Mouse (Mus musculus) heart, postnatal 4 days (tissue): Measurements from ENCODE around the gene Ints14. TPM values are rescaled to one million over a fixed set of nuclear protein-coding genes. Genes with fewer than 3 reads are reported as not detected.
"Not testable (repeated sequence)": the region's sequence is repeated elsewhere in the genome, so short reads cannot be mapped to it uniquely, and the experiment has no call there.

Source experiments
- DNase-seq: peaks from one replicate; pipeline ENCODE4 v3.0.0; 2021
- microRNA-seq, 2 experiments: library from miRNA; unstranded; fragments of <30 nt; microRNA quantifications; one replicate each; pipeline ENCODE4 v1.2.0; 2021 to 2022
- total RNA-seq, 2 experiments: library from RNA; stranded (reverse); gene quantifications; 2 replicates each; pipeline ENCODE4 v1.2.3; 2021

Ints14 gene
- total RNA-seq, 2 experiments from 2014 or later = 28.0 to 28.2 TPM

DNA sequence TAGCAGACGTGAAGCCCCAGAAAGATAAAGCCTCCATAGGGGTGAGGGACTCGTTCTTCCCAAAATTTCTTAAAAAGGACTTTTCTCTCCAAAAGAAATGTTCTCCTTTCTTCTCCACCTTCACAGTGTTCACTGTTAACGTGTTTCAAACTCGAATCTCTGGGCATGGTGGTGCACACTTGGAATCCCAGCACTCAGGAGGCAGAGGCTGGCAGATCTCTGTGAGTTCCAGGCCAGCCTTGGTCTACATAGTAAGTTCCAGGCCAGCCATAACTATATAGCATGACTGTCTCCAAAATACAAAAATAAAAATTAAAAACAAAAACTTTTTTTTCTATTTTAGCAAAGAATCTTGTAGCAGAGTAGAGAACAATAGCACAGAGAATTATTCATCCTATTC lies 59.4 kb downstream of the Ints14 start:
- DNase-seq = no peak

DNA sequence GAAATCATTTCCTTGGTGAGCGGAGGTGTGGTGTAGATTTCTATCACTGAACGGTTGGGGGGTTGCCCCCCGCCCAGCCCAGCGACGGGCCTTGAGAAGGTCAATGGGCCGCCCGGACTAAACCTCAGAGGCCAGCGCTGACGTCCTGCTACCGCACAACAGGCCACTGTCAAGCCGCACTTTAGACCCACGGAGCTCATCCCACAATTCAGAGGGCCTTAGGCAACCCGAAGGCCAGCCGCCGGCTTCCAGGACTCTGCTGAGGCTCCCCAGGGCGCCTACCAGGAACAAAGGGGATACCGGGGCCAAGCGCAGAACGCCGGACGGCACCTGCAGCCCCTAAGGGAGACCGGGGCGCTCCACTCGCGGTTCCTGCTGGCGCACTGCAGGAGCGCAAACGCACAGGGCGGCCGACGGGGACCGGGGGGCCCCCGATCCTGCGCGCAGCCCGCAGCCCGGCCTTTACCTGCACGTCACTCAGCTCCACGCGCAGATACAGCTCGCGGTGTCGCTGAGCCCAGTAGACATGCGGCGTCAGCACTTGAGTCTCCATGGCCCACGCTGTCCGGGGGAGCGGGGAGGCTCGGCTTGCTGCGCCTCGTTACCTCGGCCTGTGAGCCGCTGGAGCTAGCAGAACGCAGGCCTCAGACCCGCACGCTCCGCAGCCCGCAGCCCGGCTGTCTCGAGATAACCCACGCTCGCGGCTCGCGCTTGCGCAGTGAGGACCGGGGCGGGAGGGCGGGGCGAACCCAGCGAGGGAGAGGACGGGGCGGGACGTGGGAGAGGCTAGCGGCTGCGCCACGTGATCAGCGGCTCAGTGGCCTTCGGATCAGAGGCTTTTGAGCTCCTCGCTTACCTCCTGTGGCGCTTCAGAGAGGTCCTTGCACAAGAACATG lies 60.5 kb downstream of the Ints14 start, which contains the start of gene Hacd3:
Hacd3 (minus strand) TSS at position 703 of the 896 bp plus-strand sequence.
- peak; percentile 89 for DNase-seq

DNA sequence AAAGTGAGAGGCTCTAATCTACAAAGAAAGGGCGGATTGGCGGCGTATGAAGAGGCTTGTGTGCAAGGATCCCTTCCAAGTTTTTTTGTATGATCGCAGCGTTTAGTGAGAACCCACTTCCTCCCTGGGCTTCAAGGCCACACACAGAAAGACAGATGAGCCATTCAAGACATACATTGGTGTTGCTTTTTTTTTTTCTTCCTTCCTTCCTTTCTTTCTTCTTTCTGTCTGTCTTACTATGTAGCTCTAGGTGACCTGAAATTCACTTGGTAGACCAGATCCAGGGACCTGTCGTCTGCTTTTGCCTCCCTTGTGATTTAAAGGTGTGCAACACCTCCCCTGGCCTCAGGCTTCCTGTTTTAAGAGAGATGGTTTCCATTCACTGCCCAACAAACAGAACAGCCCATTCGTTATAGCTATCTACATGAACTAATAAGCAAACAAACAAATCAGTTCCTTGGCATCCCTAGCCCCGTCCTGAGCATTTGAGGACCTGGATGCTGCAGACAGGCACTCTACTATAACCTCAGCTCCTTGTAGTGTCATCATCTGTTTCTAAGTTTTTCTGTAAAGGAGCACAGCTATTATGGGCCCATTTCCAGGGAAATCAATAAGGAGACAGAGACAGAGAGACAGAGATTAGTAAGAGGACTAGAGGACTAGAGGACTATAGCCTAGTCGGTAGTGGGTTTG lies 61.3 kb downstream of the Ints14 start:
- DNase-seq = no peak

DNA sequence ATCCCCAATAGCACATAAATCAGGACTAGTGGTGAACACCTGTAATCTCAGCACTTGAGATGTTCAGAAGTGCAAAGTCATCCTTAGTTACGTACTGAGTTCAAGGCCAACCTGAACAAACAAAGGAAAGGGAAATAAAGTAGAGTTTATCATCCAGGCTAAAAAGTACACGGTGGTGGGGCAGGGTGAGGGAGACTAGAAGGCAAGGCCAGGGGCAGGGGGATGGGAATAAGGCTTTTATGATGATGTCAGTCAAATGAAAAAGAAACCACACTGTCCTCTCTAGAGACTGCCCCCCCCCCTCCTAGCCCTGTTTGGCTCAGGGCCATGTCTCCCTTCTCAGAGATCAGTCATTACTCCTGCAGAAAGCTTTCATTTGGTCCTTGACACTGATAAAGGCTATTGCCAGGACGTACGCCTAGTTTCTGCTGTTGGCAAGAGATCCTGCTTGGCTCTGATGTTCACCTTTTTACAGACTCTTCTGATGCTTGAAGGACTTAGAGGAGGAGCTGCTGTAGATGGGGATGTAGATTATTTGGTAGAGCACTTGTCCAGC lies 62.0 kb downstream of the Ints14 start:
- DNase-seq = no peak

DNA sequence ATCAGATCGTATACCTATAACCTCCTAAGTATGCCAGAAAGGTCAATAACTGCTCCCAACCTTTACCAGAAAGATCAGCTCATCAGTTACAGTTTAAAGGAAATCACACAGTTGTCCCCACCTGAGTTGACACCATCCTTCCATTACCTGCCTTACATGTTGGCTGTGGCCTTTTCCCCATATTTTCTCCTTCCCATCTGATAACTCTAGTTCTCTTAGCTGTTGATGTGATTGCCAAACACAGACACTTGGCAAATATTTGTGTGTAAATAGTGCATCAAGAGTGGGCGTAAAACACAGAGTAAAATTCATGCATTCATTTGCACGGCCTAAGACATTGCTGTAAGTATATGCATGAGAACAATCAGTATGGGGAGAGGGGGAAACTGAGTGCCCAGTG lies 62.7 kb downstream of the Ints14 start:
- DNase-seq = no peak

DNA sequence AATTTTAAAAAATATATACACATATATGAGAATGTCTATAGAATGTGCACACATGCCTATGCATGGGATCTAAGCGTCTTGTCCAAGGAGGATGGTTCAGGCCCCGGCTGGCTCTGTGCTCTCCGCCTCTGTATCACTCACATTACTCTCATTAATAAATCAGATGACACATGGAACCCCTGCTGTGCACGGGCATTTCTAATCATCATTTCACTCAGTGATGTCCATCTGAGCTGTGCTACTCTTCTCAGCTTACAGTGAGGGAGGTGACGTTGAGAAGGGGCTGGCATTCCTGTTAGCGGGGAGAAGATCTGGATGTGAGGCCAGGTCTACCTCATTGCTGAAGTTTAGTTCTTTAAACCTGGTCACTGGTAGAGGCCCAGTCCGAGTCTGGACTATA lies 66.5 kb downstream of the Ints14 start:
- no peak for DNase-seq

DNA sequence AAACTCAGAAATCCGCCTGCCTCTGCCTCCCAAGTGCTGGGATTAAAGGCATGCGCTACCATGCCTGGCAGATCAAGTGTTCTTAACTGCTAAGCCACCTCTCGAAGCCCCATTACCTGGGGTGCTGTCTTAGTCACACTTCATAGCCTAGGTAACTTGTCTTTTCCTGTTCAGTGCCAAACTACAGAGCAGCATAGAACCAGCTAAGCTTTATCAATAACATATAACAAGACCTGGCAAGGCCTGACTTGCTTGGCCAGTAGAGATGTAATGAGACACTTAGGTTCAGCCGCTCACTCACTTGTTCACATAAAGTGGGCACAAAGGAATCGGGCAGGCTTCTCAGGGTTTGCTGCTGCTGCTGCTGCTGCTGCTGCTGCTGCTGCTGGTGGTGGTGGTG lies 67.6 kb downstream of the Ints14 start:
- DNase-seq = no peak

DNA sequence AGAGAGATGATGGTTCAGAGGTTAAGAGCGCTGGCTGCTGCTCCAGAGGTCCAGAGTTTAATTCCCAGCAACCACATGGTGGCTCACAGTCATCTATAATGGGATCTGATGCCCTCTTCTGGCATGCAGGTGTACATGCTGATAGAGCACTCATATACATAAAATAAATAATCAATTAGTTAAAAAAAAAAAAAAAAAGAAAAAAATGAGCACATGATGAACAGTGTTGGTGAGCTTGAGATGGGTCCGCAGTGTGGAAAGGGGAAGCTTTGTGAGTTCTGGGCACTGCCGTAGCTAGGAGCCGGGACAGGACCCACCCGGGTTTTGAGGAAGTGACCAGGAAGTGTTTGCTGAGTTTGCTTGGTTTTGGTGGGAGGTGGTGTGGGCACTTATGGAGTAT lies 70.7 kb downstream of the Ints14 start:
- not testable (repeated sequence) for DNase-seq

DNA sequence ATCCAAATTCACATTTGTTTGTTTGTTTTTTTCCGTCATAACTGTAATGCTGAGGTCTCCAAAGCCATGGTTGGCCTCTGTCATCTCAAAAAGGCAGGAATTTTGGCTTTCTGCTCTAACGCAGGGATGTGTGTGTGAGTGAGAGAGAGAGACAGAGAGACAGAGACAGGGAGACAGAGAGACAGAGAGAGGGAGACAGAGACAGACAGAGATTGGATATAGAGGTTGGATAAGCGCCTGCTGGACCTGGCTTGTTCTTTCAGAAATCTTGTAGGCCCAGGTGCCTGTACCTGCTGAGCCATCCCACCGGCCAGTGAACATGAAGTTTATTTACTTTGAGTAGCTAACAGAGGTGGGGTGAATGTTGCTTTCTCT lies 71.2 kb downstream of the Ints14 start:
- no peak for DNase-seq

DNA sequence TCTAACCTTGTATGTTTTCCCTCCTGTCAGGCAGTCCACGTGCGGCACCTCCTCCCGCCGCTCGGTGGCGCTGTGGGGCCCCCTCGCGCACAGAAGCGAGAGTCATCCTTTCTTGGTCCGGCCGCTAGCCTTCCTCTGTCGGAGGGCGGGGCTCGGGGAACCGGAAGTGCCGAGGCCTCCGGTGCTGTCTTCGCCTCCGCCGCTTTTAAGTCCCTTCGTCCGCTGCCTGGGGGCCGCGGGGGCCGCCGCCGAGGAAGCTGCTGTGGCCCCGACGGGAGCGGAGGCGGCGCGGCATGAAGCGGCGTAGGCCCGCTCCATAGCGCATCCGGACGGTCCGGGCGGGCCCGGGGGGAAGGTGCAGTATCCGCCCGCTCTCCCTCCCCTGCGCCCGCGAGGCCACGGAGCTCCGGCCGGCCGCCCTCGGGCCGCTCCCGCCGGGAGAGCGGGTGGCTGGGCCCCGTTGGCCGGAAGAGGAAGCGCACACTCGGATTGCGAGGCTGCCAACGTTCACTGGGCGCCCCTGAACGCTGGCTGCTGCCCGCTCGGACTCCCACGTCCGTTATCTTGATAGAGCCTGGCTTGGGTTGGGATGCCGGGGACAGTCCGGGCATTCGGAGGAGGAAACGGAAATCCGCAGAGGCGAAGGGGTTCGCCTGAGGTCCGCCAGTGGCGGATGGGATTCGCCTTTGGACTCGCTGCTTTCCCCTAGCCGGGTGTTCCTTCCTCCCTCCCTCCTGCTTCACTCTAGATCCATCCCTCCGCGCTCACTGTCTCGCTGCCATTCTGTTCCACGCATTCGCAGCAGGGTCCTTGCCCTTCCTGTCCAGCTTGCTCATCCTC lies 71.8 kb downstream of the Ints14 start, which contains the start of gene Dpp8:
Dpp8 (plus strand) TSS at position 146 of the 840 bp plus-strand sequence.
- DNase-seq = peak; percentile 96

DNA sequence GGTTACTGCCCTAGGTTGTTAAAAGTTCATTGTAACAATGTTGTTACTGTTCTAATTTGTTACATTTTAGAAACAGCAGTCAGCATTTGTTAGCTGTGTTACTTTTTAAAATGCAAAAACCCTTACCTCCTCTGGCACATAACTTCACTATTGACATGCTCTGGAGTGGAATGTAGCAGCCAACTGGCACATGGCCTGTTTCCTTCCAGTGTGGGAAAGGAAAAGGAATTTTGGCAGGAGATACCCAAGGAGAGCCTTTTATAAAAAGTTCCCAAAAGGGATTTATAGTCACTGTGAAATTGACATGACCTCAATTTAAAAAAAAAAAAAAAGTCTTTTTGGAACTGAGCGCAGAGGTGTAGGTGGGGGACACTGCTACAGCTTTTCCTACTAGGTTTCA lies 75.8 kb downstream of the Ints14 start:
- peak; percentile 72 for DNase-seq

Small RNAs within 50 kb of the gene (microRNA-seq; reads per million reads assigned to microRNA genes)
- gene Gm25640 = 0 reads per million in 2 experiments

Other genes starting within 250 kb of the Ints14 start
- gene Rab11a, start 223.1 kb upstream of the Ints14 start, total RNA-seq = 100 to 1,000 TPM; 268 to 285 TPM
- 10 to 100 TPM; 13.8 to 16.9 TPM for gene Dennd4a, start 149.6 kb upstream of the Ints14 start, total RNA-seq
- gene Slc24a1, start 9.3 kb upstream of the Ints14 start, total RNA-seq = under 1 TPM; 0.21 to 0.29 TPM
- 10 to 100 TPM; 21.0 to 23.2 TPM for gene Hacd3, start 60.8 kb downstream of the Ints14 start, total RNA-seq
- gene Dpp8, start 71.5 kb downstream of the Ints14 start, total RNA-seq = 10 to 100 TPM; 65.2 to 71.0 TPM
- gene Igdcc4, start 140.6 kb downstream of the Ints14 start, total RNA-seq = 10 to 100 TPM; 13.9 to 16.5 TPM
- gene Igdcc3, start 180.3 kb downstream of the Ints14 start, total RNA-seq = under 1 TPM; 0.43 to 0.52 TPM
- 1 to 10 TPM; 3.7 to 3.8 TPM for gene Parp16, start 234.4 kb downstream of the Ints14 start, total RNA-seq